Mouse (Mus musculus): ENCODE measurements around the gene Rab29. TPM values are rescaled to one million over a fixed set of nuclear protein-coding genes. Genes with fewer than 3 reads are reported as not detected.

Gene Rab29
- polyA plus RNA-seq, 1 experiment from 2014 or later: 16.2 TPM

DNA sequence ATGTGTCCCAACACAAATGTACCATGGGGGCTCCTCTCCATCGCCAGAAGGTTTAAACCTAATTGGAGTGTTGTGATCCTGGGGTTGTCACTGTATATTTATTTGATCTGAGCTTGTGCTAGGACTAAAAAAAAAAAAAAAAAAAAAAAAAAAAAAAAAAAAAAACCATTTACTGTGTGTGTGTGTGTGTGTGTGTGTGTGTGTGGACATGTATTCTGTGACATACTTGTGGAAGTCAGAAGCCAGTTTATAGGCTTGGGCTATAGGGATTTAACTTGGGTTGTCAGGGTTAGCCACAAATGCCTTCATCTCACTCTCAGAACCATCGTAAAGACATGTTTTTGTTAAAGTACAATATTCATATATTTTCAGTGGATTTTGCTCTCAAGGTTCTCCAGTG is 2.5 kb downstream of the Rab29 start:
- no peak for ATAC-seq
- Histone ChIP-seq H3K9me3 (ENCODE audit: control insufficient read depth) (no peaks in the 10 kb centered on the region), H3K4me3 (ENCODE audit: low read depth, low read length) (no peak overlapping the region), H3K27ac (ENCODE audit: low read depth, low read length) (no peak overlapping the region), H3K4me1 (replicated peaks; ENCODE audit: control insufficient read depth, insufficient read depth, low read length) (no peaks in the 10 kb centered on the region), H3K9ac (ENCODE audit: low read depth, low read length) (no peak overlapping the region), H3K27me3 (replicated peaks; ENCODE audit: control insufficient read depth, insufficient read depth, low read length) (no peaks in the 10 kb centered on the region), H3K36me3 (ENCODE audit: control insufficient read depth, insufficient read depth) (peaks cover 8% of the 10 kb centered on the region; the same call in 1 of the 2 replicates), H3K4me2 (replicated peaks; ENCODE audit: low read depth) (no peak overlapping the region)
- TF ChIP-seq CTCF (IDR thresholded peaks at IDR 0.05; ENCODE audit: low read depth): no peak
- 85% methylated on average over 2 of the region's 2 CpGs for WGBS

DNA sequence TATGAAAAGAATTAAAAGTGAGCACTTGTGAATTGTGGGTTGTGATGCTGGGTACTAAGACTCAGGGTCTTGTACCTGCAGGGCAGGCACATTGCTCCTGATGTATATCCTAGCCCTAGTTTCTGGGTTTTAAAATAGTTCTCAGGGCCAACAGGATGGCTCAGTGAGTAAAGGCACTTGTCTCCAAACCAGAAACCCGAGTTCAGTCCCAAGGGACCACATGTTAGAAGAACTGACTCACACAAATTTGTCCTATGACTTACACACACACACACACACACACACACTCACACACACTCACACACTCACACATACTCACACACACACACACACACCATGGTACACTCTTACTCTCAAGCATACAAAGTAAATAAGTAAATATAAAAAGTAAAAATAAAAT is 5.8 kb downstream of the Rab29 start:
- Histone ChIP-seq H3K4me2 (replicated peaks; ENCODE audit: low read depth) (no peak overlapping the region), H3K9me3 (ENCODE audit: control insufficient read depth) (no peaks in the 10 kb centered on the region), H3K4me1 (replicated peaks; ENCODE audit: control insufficient read depth, insufficient read depth, low read length) (no peaks in the 10 kb centered on the region), H3K27ac (ENCODE audit: low read depth, low read length) (no peak overlapping the region), H3K9ac (ENCODE audit: low read depth, low read length) (no peak overlapping the region), H3K4me3 (ENCODE audit: low read depth, low read length) (no peak overlapping the region), H3K36me3 (ENCODE audit: control insufficient read depth, insufficient read depth) (peaks cover 8% of the 10 kb centered on the region; the same call in 1 of the 2 replicates), H3K27me3 (replicated peaks; ENCODE audit: control insufficient read depth, insufficient read depth, low read length) (no peaks in the 10 kb centered on the region)
- no peak for ATAC-seq
- no peak for TF ChIP-seq CTCF (IDR thresholded peaks at IDR 0.05; ENCODE audit: low read depth)
- WGBS: 79% methylated on average over 1 of the region's 1 CpGs

DNA sequence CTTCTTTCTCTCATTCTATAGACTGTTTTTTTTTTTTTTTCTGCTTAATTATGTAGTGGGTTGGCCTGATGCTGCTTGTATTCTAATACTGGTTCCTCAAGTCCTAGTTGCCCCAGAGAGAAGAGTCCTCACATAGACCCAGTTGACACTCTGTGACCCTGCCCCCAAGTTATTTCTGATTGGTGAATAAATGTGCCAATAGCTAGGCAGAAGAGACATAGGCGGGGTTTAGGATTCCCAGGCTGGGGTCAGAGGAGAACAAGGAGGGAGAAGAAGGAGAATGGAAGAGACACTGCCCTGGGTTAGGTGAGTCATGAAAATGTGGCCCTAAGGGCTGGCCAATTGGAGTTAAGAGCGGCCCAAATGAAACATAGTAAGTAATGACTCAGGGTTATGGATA is 12.8 kb downstream of the Rab29 start:
- 73% methylated on average over 2 of the region's 2 CpGs for WGBS
- Histone ChIP-seq H3K9me3 (ENCODE audit: control insufficient read depth) (no peaks in the 10 kb centered on the region), H3K4me3 (ENCODE audit: low read depth, low read length) (no peak overlapping the region), H3K4me2 (replicated peaks; ENCODE audit: low read depth) (no peak overlapping the region), H3K27ac (ENCODE audit: low read depth, low read length) (no peak overlapping the region), H3K27me3 (replicated peaks; ENCODE audit: control insufficient read depth, insufficient read depth, low read length) (no peaks in the 10 kb centered on the region), H3K4me1 (replicated peaks; ENCODE audit: control insufficient read depth, insufficient read depth, low read length) (no peaks in the 10 kb centered on the region), H3K9ac (ENCODE audit: low read depth, low read length) (no peak overlapping the region), H3K36me3 (ENCODE audit: control insufficient read depth, insufficient read depth) (no peaks in the 10 kb centered on the region)
- ATAC-seq: no peak
- TF ChIP-seq CTCF (IDR thresholded peaks at IDR 0.05; ENCODE audit: low read depth): no peak

DNA sequence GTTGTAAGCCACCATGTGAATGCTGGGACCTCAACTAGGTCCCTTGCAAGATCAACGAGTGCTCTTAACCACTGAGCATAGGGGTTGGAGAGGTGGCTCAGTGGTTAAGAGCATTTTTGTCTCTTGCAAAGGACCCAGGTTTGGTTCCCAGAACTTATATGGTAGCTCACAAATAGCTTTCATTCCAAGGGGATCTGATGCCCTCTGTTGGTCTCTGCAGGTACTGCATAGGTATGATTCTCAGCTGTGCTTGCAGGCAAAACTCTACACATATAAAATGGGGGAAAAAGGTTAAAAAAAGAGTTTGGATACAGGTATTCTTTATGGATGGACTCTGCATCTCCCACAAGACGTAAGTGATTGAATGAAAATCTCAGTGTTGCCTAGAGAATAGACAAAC is 15.8 kb downstream of the Rab29 start:
- Histone ChIP-seq H3K4me2 (replicated peaks; ENCODE audit: low read depth) (no peak overlapping the region), H3K4me3 (ENCODE audit: low read depth, low read length) (no peak overlapping the region), H3K27me3 (replicated peaks; ENCODE audit: control insufficient read depth, insufficient read depth, low read length) (no peaks in the 10 kb centered on the region), H3K9ac (ENCODE audit: low read depth, low read length) (no peak overlapping the region), H3K36me3 (ENCODE audit: control insufficient read depth, insufficient read depth) (no peaks in the 10 kb centered on the region), H3K4me1 (replicated peaks; ENCODE audit: control insufficient read depth, insufficient read depth, low read length) (no peaks in the 10 kb centered on the region), H3K9me3 (ENCODE audit: control insufficient read depth) (no peaks in the 10 kb centered on the region), H3K27ac (ENCODE audit: low read depth, low read length) (no peak overlapping the region)
- no peak for ATAC-seq
- TF ChIP-seq CTCF (IDR thresholded peaks at IDR 0.05; ENCODE audit: low read depth): peak; percentile 66
- WGBS: 64% methylated on average over 2 of the region's 2 CpGs

DNA sequence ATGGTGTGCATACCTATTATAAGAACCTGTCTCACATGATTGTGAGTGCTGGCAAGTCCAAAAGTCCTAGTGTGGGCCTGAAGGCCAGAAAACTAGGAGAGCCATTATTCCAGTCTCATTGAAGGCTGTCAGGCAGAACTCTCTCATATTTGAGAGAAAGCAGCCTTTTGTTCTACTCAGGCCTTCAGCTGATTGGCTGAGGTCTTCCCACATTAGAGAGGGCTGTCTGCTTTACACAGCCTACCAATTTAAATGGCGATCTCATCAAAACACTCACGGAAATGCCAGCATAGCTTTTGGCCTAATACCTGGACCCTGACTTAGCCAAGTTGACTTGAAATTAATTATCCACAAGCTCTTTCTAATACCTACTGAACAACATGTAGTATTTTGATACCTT is 19.1 kb downstream of the Rab29 start:
- no peak for ATAC-seq
- 75% methylated on average over 2 of the region's 2 CpGs for WGBS

DNA sequence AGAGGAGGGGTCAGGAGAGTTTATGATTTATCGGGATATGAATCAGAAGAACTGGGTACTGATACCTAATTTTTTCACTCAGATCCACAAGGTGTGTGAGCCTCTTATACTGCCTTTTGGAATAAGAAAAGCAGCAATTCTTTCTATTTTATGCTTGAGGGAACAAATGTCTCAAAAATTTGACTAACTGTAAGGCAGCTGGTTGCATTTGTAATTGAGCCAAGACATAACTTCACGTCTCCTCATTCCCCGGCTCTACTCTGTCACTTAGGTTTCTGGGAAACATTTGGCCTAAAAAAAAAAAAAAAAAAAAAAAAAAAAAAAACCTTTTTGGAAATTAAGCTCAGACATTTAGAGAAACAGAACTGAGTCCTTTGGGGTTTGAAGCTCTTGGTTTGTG is 19.6 kb downstream of the Rab29 start:
- no peak for ATAC-seq
- 84% methylated on average over 3 of the region's 3 CpGs for WGBS
- Histone ChIP-seq H3K9ac (ENCODE audit: low read depth, low read length) (no peak overlapping the region), H3K27ac (ENCODE audit: low read depth, low read length) (no peak overlapping the region), H3K9me3 (ENCODE audit: control insufficient read depth) (no peaks in the 10 kb centered on the region), H3K4me1 (replicated peaks; ENCODE audit: control insufficient read depth, insufficient read depth, low read length) (no peaks in the 10 kb centered on the region), H3K4me3 (ENCODE audit: low read depth, low read length) (no peak overlapping the region), H3K36me3 (ENCODE audit: control insufficient read depth, insufficient read depth) (no peaks in the 10 kb centered on the region), H3K4me2 (replicated peaks; ENCODE audit: low read depth) (no peak overlapping the region), H3K27me3 (replicated peaks; ENCODE audit: control insufficient read depth, insufficient read depth, low read length) (no peaks in the 10 kb centered on the region)
- TF ChIP-seq CTCF (IDR thresholded peaks at IDR 0.05; ENCODE audit: low read depth): no peak

More for the DNA sequence above, 19.1 kb downstream of the Rab29 start:
- Histone ChIP-seq H3K4me1 (replicated peaks; ENCODE audit: control insufficient read depth, insufficient read depth, low read length) (no peaks in the 10 kb centered on the region), H3K27ac (ENCODE audit: low read depth, low read length) (no peak overlapping the region), H3K4me3 (ENCODE audit: low read depth, low read length) (no peak overlapping the region), H3K9me3 (ENCODE audit: control insufficient read depth) (no peaks in the 10 kb centered on the region), H3K36me3 (ENCODE audit: control insufficient read depth, insufficient read depth) (no peaks in the 10 kb centered on the region), H3K4me2 (replicated peaks; ENCODE audit: low read depth) (no peak overlapping the region), H3K27me3 (replicated peaks; ENCODE audit: control insufficient read depth, insufficient read depth, low read length) (no peaks in the 10 kb centered on the region), H3K9ac (ENCODE audit: low read depth, low read length) (no peak overlapping the region)
- no peak for TF ChIP-seq CTCF (IDR thresholded peaks at IDR 0.05; ENCODE audit: low read depth)

DNA sequence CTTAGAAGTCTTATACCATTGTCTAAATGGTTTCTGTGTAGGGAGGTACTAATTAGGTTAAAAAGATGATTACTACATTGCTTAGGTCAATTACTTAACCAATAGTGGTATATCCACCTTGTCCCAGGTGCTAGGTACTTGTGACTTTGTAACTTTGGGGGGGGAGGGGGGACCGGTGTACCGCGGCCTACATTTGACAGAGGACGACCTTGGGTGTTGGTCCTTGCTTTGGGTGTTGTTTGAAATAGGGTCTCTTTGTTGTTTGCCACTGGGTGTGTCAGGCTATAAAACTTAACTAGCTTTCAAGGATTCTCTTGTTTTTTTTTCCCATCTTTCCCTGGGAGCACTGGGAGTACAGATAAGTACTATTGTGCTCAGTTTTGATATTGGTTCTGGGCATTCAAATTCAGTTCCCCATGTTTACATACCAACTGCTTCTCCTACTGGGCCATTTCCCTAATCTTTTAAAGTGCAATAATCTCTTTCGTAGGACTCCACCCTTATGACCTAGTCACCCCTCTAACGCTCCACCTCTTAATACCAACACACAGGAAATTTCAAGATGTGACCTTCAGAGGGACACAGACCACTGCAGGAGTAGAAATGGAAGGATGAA is 23.1 kb downstream of the Rab29 start:
- WGBS: 41% methylated on average over 6 of the region's 6 CpGs
- H3K27ac ChIP-seq (ENCODE audit: low read depth, low read length): no peak overlapping the region
- TF ChIP-seq CTCF (IDR thresholded peaks at IDR 0.05; ENCODE audit: low read depth): no peak
- no peaks in the 10 kb centered on the region for H3K4me1 ChIP-seq (replicated peaks; ENCODE audit: control insufficient read depth, insufficient read depth, low read length)
- no peak overlapping the region for H3K4me2 ChIP-seq (replicated peaks; ENCODE audit: low read depth)
- no peaks in the 10 kb centered on the region for H3K9me3 ChIP-seq (ENCODE audit: control insufficient read depth)
- no peak overlapping the region for H3K9ac ChIP-seq (ENCODE audit: low read depth, low read length)
- no peak overlapping the region for H3K4me3 ChIP-seq (ENCODE audit: low read depth, low read length)
- no peak for ATAC-seq
- H3K36me3 ChIP-seq (ENCODE audit: control insufficient read depth, insufficient read depth): no peaks in the 10 kb centered on the region
- H3K27me3 ChIP-seq (replicated peaks; ENCODE audit: control insufficient read depth, insufficient read depth, low read length): no peaks in the 10 kb centered on the region

Measured in intestine, postnatal 0 days (tissue).